Mouse (Mus musculus) CH12.LX (cell line): Measurements from ENCODE around the gene Foxn2. TPM values are rescaled to one million over a fixed set of nuclear protein-coding genes. Genes with fewer than 3 reads are reported as not detected.

Source experiments
- DNase-seq: peaks from one replicate; pipeline ENCODE4 v3.0.0-alpha.2; 2013; ENCODE audit errors: extremely low read depth
- H3K27ac ChIP-seq: 2 replicates; pipeline ENCODE4 v1.5.1; 2012; ENCODE audit warnings: low read depth, mild to moderate bottlenecking, control low read depth, moderate library complexity; ENCODE audit not compliant: insufficient read depth
- H3K27me3 ChIP-seq: replicated peaks from 2 replicates; pipeline ENCODE3; 2012; ENCODE audit warnings: inconsistent platforms
- H3K36me3 ChIP-seq, 2 experiments: replicated peaks in 1 of 2; 2 replicates each; pipeline versions ENCODE3 to v1.6.1; 2012; ENCODE audit warnings: inconsistent platforms in 1 of 2, low read length in 1 of 2, mild to moderate bottlenecking in 1 of 2, mixed read lengths in 1 of 2, moderate library complexity in 1 of 2; ENCODE audit not compliant: control insufficient read depth in 1 of 2, insufficient read depth in 1 of 2
- H3K4me1 ChIP-seq, 2 experiments: 2 replicates each; pipeline ENCODE4 v1.6.1; 2012; ENCODE audit warnings: inconsistent platforms in 1 of 2, moderate library complexity in 1 of 2; ENCODE audit not compliant: insufficient read depth in 2 of 2, control insufficient read depth in 1 of 2
- H3K4me2 ChIP-seq: 2 replicates; pipeline ENCODE4 v1.6.1; 2012; ENCODE audit warnings: low read depth, mild to moderate bottlenecking, control low read depth; ENCODE audit not compliant: poor library complexity, insufficient read depth, severe bottlenecking
- H3K4me3 ChIP-seq, 3 experiments: fragments of 150-350 bp in 1 of 3; sonication (generic) in 1 of 3; replicated peaks in 1 of 3; 2 replicates each; pipeline versions ENCODE3 to v1.5.1; 2011 to 2012; ENCODE audit warnings: low read depth in 2 of 3, low read length in 2 of 3, mild to moderate bottlenecking in 2 of 3, moderate library complexity in 2 of 3, control low read depth in 1 of 3, improper control_type of control experiment in 1 of 3, inconsistent platforms in 1 of 3, mixed read lengths in 1 of 3; ENCODE audit not compliant: poor library complexity in 1 of 3
- H3K79me2 ChIP-seq: replicated peaks from 2 replicates; pipeline ENCODE4 v1.6.1; 2012; ENCODE audit warnings: mild to moderate bottlenecking, moderate library complexity; ENCODE audit not compliant: control insufficient read depth, poor library complexity, insufficient read depth, severe bottlenecking; ENCODE audit errors: extremely low read depth
- H3K9ac ChIP-seq: 2 replicates; pipeline ENCODE4 v1.6.1; 2012; ENCODE audit warnings: low read depth, mild to moderate bottlenecking, control low read depth, moderate library complexity; ENCODE audit not compliant: insufficient read depth
- H3K9me3 ChIP-seq: replicated peaks from 2 replicates; pipeline ENCODE3; 2012; ENCODE audit warnings: low read length, inconsistent platforms, mixed read lengths
- E2F4 ChIP-seq: IDR thresholded peaks from 2 replicates; pipeline ENCODE4 v1.6.1; 2011; ENCODE audit warnings: low read depth, low read length, improper control_type of control experiment; ENCODE audit not compliant: insufficient replicate concordance
- EP300 ChIP-seq: IDR thresholded peaks from 2 replicates; pipeline ENCODE4 v1.6.1; 2011; ENCODE audit warnings: low read length, improper control_type of control experiment
- ETS1 ChIP-seq: conservative IDR thresholded peaks from 2 replicates; pipeline ENCODE4 v1.6.1; 2012; ENCODE audit warnings: low read depth, mild to moderate bottlenecking, inconsistent platforms, low read length, improper control_type of control experiment, moderate library complexity
- GABPA ChIP-seq: IDR thresholded peaks from 2 replicates; pipeline ENCODE4 v1.6.1; 2012; ENCODE audit warnings: low read depth, low read length, improper control_type of control experiment, inconsistent platforms; ENCODE audit not compliant: insufficient replicate concordance
- HCFC1 ChIP-seq: IDR thresholded peaks from 2 replicates; pipeline ENCODE4 v1.6.1; 2012; ENCODE audit warnings: low read depth, mild to moderate bottlenecking, inconsistent platforms, low read length, improper control_type of control experiment
- JUN ChIP-seq: IDR thresholded peaks from 2 replicates; pipeline ENCODE4 v1.6.1; 2011; ENCODE audit warnings: low read depth, mild to moderate bottlenecking, low read length, improper control_type of control experiment, moderate library complexity; ENCODE audit not compliant: insufficient read depth
- KAT2A ChIP-seq: IDR thresholded peaks from 2 replicates; pipeline ENCODE4 v1.6.1; 2012; ENCODE audit warnings: low read length, improper control_type of control experiment, inconsistent platforms; ENCODE audit not compliant: insufficient replicate concordance
- MAFK ChIP-seq: IDR thresholded peaks from 2 replicates; pipeline ENCODE4 v1.6.1; 2011; ENCODE audit warnings: low read length, improper control_type of control experiment; ENCODE audit not compliant: insufficient replicate concordance
- MAZ ChIP-seq: IDR thresholded peaks from 2 replicates; pipeline ENCODE4 v1.6.1; 2012; ENCODE audit warnings: low read depth, mild to moderate bottlenecking, inconsistent platforms, low read length, improper control_type of control experiment, moderate library complexity
- MEF2A ChIP-seq: IDR thresholded peaks from 2 replicates; pipeline ENCODE4 v1.6.1; 2014; ENCODE audit warnings: low read depth, mild to moderate bottlenecking, inconsistent platforms, low read length, improper control_type of control experiment, borderline replicate concordance
- MYC ChIP-seq: IDR thresholded peaks from 2 replicates; pipeline ENCODE4 v1.6.1; 2011; ENCODE audit warnings: low read depth, mild to moderate bottlenecking, improper control_type of control experiment, low read length
- NELFE ChIP-seq: IDR thresholded peaks from 2 replicates; pipeline ENCODE4 v1.6.1; 2011; ENCODE audit warnings: low read depth, low read length, improper control_type of control experiment
- NRF1 ChIP-seq: IDR thresholded peaks from 2 replicates; pipeline ENCODE4 v1.6.1; 2014; ENCODE audit warnings: low read depth, mild to moderate bottlenecking, inconsistent platforms, low read length, improper control_type of control experiment, moderate library complexity
- PAX5 ChIP-seq: IDR thresholded peaks from 2 replicates; pipeline ENCODE4 v1.6.1; 2012; ENCODE audit warnings: low read length, inconsistent platforms, mixed read lengths
- POLR2AphosphoS2 ChIP-seq: IDR thresholded peaks from 2 replicates; pipeline ENCODE4 v1.6.1; 2011; ENCODE audit warnings: low read depth, low read length, improper control_type of control experiment
- SIN3A ChIP-seq: IDR thresholded peaks from 2 replicates; pipeline ENCODE4 v1.6.1; 2012; ENCODE audit warnings: low read length, improper control_type of control experiment, inconsistent platforms
- SMC3 ChIP-seq: IDR thresholded peaks from 2 replicates; pipeline ENCODE4 v1.6.1; 2011; ENCODE audit warnings: low read depth, low read length, improper control_type of control experiment
- TBP ChIP-seq: conservative IDR thresholded peaks from 2 replicates; pipeline ENCODE4 v1.6.1; 2011; ENCODE audit warnings: low read depth, low read length, improper control_type of control experiment
- ZMIZ1 ChIP-seq: IDR thresholded peaks from 2 replicates; pipeline ENCODE4 v1.6.1; 2012; ENCODE audit warnings: low read depth, mild to moderate bottlenecking, inconsistent platforms, low read length, improper control_type of control experiment
- ZNF384 ChIP-seq: IDR thresholded peaks from 2 replicates; pipeline ENCODE4 v1.6.1; 2012; ENCODE audit warnings: low read depth, low read length, improper control_type of control experiment, inconsistent platforms
- dilution Hi-C: fragments of 300-500 bp; cut with MboI; formaldehyde crosslinking; loops from 2 replicates; pipeline ENCODE4 v1.14.3; 2020; ENCODE audit warnings: low sequenced_read_pairs; ENCODE audit not compliant: extremely low pct_unique_long_range_greater_than_20kb, extremely low pct_ligation_motif_present
- in situ Hi-C: fragments of 300-500 bp; cut with MboI; formaldehyde crosslinking; loops from 3 replicates; pipeline ENCODE4 v1.14.3; 2019; ENCODE audit warnings: low sequenced_read_pairs, low pct_ligation_motif_present, low pct_unique_long_range_greater_than_20kb, mixed read lengths
- polyA plus RNA-seq: library from polyadenylated mRNA; unstranded; fragments of >175 nt; gene quantifications from 2 replicates; pipeline ENCODE4 v1.2.1, GENCODE M21; 2012; ENCODE audit warnings: low read depth; ENCODE audit not compliant: insufficient read length
- total RNA-seq, 2 experiments: library from RNA; depleted of rRNA; stranded (reverse); fragments of 300-350 nt in 1 of 2; fragments of >200 nt in 1 of 2; gene quantifications; 2 replicates each; pipeline ENCODE4 v1.2.3; 2012 to 2014

Gene Foxn2
- total and polyA plus RNA-seq, 3 experiments, result 13.2 to 24.6 (median 16.0) TPM

GRCm38 (mm10) chr17:88473766-88474165 is 33.3 kb downstream of the Foxn2 start:
- TF ChIP-seq JUN (no peak), GABPA (no peak), ETS1 (no peak), NRF1 (no peak), SIN3A (no peak), TBP (no peak), KAT2A (no peak), MAFK (no peak), MEF2A (no peak), HCFC1 (no peak), MAZ (no peak), E2F4 (no peak), SMC3 (no peak), EP300 (no peak), MYC (no peak), ZMIZ1 (no peak), ZNF384 (no peak)
- Histone ChIP-seq H3K27me3 (no peaks in the 10 kb centered on the region), H3K4me1 (peaks cover 3 to 32% of the 10 kb centered on the region in 2 experiments; a peak in 3 of 4 replicates), H3K27ac (no peak overlapping the region), H3K9me3 (peaks cover 5% of the 10 kb centered on the region), H3K36me3 (peaks cover 15 to 48% of the 10 kb centered on the region in 2 experiments), H3K4me3 (no peak overlapping the region), H3K9ac (no peak overlapping the region), H3K4me2 (no peak overlapping the region), H3K79me2 (peaks cover 3% of the 10 kb centered on the region; the same call in 1 of the 2 replicates)
- in situ Hi-C loops (no loop called here), dilution Hi-C loops (no loop called here)
- DNase-seq, result no peak

GRCm38 (mm10) chr17:88477165-88477564 is 36.7 kb downstream of the Foxn2 start:
- DNase-seq, result no peak

More at GRCm38 (mm10) chr17:88477165-88477564, 36.7 kb downstream of the Foxn2 start:
- TF ChIP-seq NELFE, result no peak
- TF ChIP-seq ZMIZ1, result no peak
- TF ChIP-seq POLR2AphosphoS2, result no peak
- no peak for TF ChIP-seq PAX5
- dilution Hi-C loops (no loop called here), in situ Hi-C loops (no loop called here)
- H3K36me3 ChIP-seq, result peaks cover 5 to 49% of the 10 kb centered on the region in 2 experiments
- no peaks in the 10 kb centered on the region for H3K9me3 ChIP-seq
- no peak overlapping the region for H3K4me2 ChIP-seq
- H3K27me3 ChIP-seq, result no peaks in the 10 kb centered on the region
- H3K79me2 ChIP-seq, result peaks cover 6% of the 10 kb centered on the region
- no peak overlapping the region for H3K4me3 ChIP-seq
- peaks cover 3 to 40% of the 10 kb centered on the region in 2 experiments; a peak in 3 of 4 replicates for H3K4me1 ChIP-seq
- H3K9ac ChIP-seq, result no peak overlapping the region
- no peak overlapping the region for H3K27ac ChIP-seq
